Mouse (Mus musculus): Measurements from ENCODE around the gene Gm19345. TPM values are rescaled to one million over a fixed set of nuclear protein-coding genes. Genes with fewer than 3 reads are reported as not detected.

Gene Gm19345
- total and polyA plus RNA-seq, 2 experiments = 0.11 TPM; not detected in 1

DNA sequence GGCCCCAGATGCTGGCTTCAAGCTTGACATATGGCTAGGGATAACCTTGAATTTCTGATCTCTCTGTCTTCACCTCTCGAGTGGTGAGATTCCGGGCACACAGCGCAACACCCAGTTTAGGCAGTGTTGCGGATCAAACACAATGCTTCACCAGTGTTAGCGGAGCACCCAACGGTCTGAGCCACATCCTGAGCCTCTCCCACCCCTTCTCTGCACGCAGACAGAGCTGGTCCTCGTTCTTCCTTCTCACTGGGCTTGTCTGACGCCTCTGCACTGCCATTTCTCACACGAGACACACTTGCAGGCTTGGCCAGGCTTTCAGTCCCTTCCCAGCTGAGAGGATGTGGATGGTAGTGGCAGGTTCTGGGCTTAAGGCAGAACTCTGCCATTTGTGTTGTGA lies 7.9 kb downstream of the Gm19345 start:
- H3K36me3 ChIP-seq (ENCODE audit: control insufficient read depth, insufficient read depth, low read length) = no peaks in the 10 kb centered on the region
- H3K27ac ChIP-seq (replicated peaks; ENCODE audit: insufficient read depth, low read depth, low read length) = no peak overlapping the region
- 82% methylated on average over 10 of the region's 10 CpGs for WGBS
- no peak overlapping the region for H3K9ac ChIP-seq (ENCODE audit: low read depth, low read length)
- DNase-seq (ENCODE audit: extremely low read depth, low read depth, low spot score) = no peak
- TF ChIP-seq POLR2A (IDR thresholded peaks at IDR 0.05; ENCODE audit: extremely low read depth, insufficient read depth, low read length) (no peak), CTCF (IDR thresholded peaks at IDR 0.05; ENCODE audit: low read depth, low read length) (no peak)
- H3K4me3 ChIP-seq (ENCODE audit: insufficient read depth, low read depth, low read length) = no peak overlapping the region
- H3K4me1 ChIP-seq (ENCODE audit: control insufficient read depth, insufficient read depth, low read length) = peaks cover 7% of the 10 kb centered on the region
- no peaks in the 10 kb centered on the region for H3K79me2 ChIP-seq (ENCODE audit: control insufficient read depth, insufficient read depth, low read length)
- no peaks in the 10 kb centered on the region for H3K27me3 ChIP-seq (ENCODE audit: control insufficient read depth, insufficient read depth, low read length)

DNA sequence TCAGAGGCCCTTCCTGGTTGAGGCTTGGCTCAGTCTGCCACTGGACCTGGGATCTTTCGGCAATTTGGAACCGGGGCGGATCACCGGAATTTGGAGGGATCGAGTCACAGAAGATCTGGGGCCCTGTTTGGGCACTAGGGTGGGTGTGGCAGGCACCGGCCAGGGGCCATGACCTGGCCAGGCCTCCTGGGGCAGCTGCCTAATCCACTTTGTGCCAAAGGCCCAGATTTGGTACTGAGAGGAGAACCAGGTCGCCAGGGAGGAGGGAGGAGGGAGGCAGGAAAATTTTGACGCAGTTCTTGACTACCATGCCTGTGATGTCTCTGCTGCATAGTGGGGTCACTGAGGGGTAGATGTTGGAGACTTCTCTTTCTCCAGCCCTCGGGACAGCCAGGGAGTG lies 9.4 kb downstream of the Gm19345 start, which contains the start of gene Ceacam16:
Gene Ceacam16, minus strand, starts transcription at position 101 of the 400 bp plus-strand sequence.
- 76% methylated on average over 9 of the region's 9 CpGs for WGBS
- TF ChIP-seq CTCF (IDR thresholded peaks at IDR 0.05; ENCODE audit: low read depth, low read length) (no peak), POLR2A (IDR thresholded peaks at IDR 0.05; ENCODE audit: extremely low read depth, insufficient read depth, low read length) (no peak)
- H3K27ac ChIP-seq (replicated peaks; ENCODE audit: insufficient read depth, low read depth, low read length) = no peak within 1 kb of the TSS
- H3K36me3 ChIP-seq (ENCODE audit: control insufficient read depth, insufficient read depth, low read length) = no peaks in the 10 kb centered on the region
- H3K4me3 ChIP-seq (ENCODE audit: insufficient read depth, low read depth, low read length) = no peak within 1 kb of the TSS
- H3K79me2 ChIP-seq (ENCODE audit: control insufficient read depth, insufficient read depth, low read length) = no peaks in the 10 kb centered on the region
- H3K9ac ChIP-seq (ENCODE audit: low read depth, low read length) = no peak within 1 kb of the TSS
- no peaks in the 10 kb centered on the region for H3K27me3 ChIP-seq (ENCODE audit: control insufficient read depth, insufficient read depth, low read length)
- no peak for DNase-seq (ENCODE audit: extremely low read depth, low read depth, low spot score)
- H3K4me1 ChIP-seq (ENCODE audit: control insufficient read depth, insufficient read depth, low read length) = peaks cover 19% of the 10 kb centered on the region

- 12% methylated on average over 2 of the region's 2 CpGs for WGBS
- H3K36me3 ChIP-seq (ENCODE audit: control insufficient read depth, insufficient read depth, low read length) = no peaks in the 10 kb centered on the region
- TF ChIP-seq CTCF (IDR thresholded peaks at IDR 0.05; ENCODE audit: low read depth, low read length) = no peak
- TF ChIP-seq POLR2A (IDR thresholded peaks at IDR 0.05; ENCODE audit: extremely low read depth, insufficient read depth, low read length) = no peak
These were observed 12.4 kb downstream of the Gm19345 start for GRCm38 (mm10) chr7:19864241-19864640.

GRCm38 (mm10) chr7:19865246-19866036 lies 13.6 kb downstream of the Gm19345 start:
- no peak overlapping the region for H3K4me3 ChIP-seq (ENCODE audit: insufficient read depth, low read depth, low read length)
- 15% methylated on average over 8 of the region's 8 CpGs for WGBS
- no peak overlapping the region for H3K9ac ChIP-seq (ENCODE audit: low read depth, low read length)
- TF ChIP-seq POLR2A (IDR thresholded peaks at IDR 0.05; ENCODE audit: extremely low read depth, insufficient read depth, low read length) (no peak), CTCF (IDR thresholded peaks at IDR 0.05; ENCODE audit: low read depth, low read length) (no peak)
- peak overlapping the region; percentile 98 for H3K27ac ChIP-seq (replicated peaks; ENCODE audit: insufficient read depth, low read depth, low read length)
- no peaks in the 10 kb centered on the region for H3K36me3 ChIP-seq (ENCODE audit: control insufficient read depth, insufficient read depth, low read length)
- DNase-seq (ENCODE audit: extremely low read depth, low read depth, low spot score) = peak; percentile 87
- no peaks in the 10 kb centered on the region for H3K27me3 ChIP-seq (ENCODE audit: control insufficient read depth, insufficient read depth, low read length)
- no peaks in the 10 kb centered on the region for H3K79me2 ChIP-seq (ENCODE audit: control insufficient read depth, insufficient read depth, low read length)
- peaks cover 27% of the 10 kb centered on the region for H3K4me1 ChIP-seq (ENCODE audit: control insufficient read depth, insufficient read depth, low read length)

More at GRCm38 (mm10) chr7:19864241-19864640, 12.4 kb downstream of the Gm19345 start:
- no peaks in the 10 kb centered on the region for H3K79me2 ChIP-seq (ENCODE audit: control insufficient read depth, insufficient read depth, low read length)
- no peaks in the 10 kb centered on the region for H3K27me3 ChIP-seq (ENCODE audit: control insufficient read depth, insufficient read depth, low read length)
- no peak overlapping the region for H3K4me3 ChIP-seq (ENCODE audit: insufficient read depth, low read depth, low read length)
- H3K27ac ChIP-seq (replicated peaks; ENCODE audit: insufficient read depth, low read depth, low read length) = peak overlapping the region; percentile 98
- DNase-seq (ENCODE audit: extremely low read depth, low read depth, low spot score) = peak; percentile 88
- peak overlapping the region; percentile 16; the same call in 1 of the 2 replicates for H3K9ac ChIP-seq (ENCODE audit: low read depth, low read length)
- peaks cover 27% of the 10 kb centered on the region for H3K4me1 ChIP-seq (ENCODE audit: control insufficient read depth, insufficient read depth, low read length)

- H3K27me3 ChIP-seq (ENCODE audit: control insufficient read depth, insufficient read depth, low read length) = no peaks in the 10 kb centered on the region
- H3K9ac ChIP-seq (ENCODE audit: low read depth, low read length) = no peak overlapping the region; the same call in 1 of the 2 replicates
- TF ChIP-seq POLR2A (IDR thresholded peaks at IDR 0.05; ENCODE audit: extremely low read depth, insufficient read depth, low read length) (no peak), CTCF (IDR thresholded peaks at IDR 0.05; ENCODE audit: low read depth, low read length) (no peak)
- DNase-seq (ENCODE audit: extremely low read depth, low read depth, low spot score) = peak; percentile 95
- H3K4me3 ChIP-seq (ENCODE audit: insufficient read depth, low read depth, low read length) = no peak overlapping the region
- H3K27ac ChIP-seq (replicated peaks; ENCODE audit: insufficient read depth, low read depth, low read length) = peak overlapping the region; percentile 98
- H3K36me3 ChIP-seq (ENCODE audit: control insufficient read depth, insufficient read depth, low read length) = no peaks in the 10 kb centered on the region
- peaks cover 28% of the 10 kb centered on the region for H3K4me1 ChIP-seq (ENCODE audit: control insufficient read depth, insufficient read depth, low read length)
- WGBS = 14% methylated on average over 6 of the region's 6 CpGs
- H3K79me2 ChIP-seq (ENCODE audit: control insufficient read depth, insufficient read depth, low read length) = no peaks in the 10 kb centered on the region
These were observed 14.7 kb downstream of the Gm19345 start for GRCm38 (mm10) chr7:19866490-19866889.

Measured in liver, adult 2 months (tissue).